Mouse (Mus musculus) gastrocnemius, postnatal 36 days (tissue): ENCODE data around the gene Fam193a. TPM values are rescaled to one million over a fixed set of nuclear protein-coding genes. Genes with fewer than 3 reads are reported as not detected.

ENCODE experiments used
- total RNA-seq, 2 experiments: library from RNA; stranded (reverse); gene quantifications; 2 replicates each; pipeline ENCODE4 v1.2.3; 2021

Gene Fam193a
- total RNA-seq, 2 experiments from 2014 or later = 12.3 to 13.4 TPM

Other genes starting within 250 kb of the Fam193a start
- 1 to 10 TPM in 1 of 2 experiments, under 1 TPM in 1; 0.59 to 1.6 TPM for gene Poln, start 200.5 kb upstream of the Fam193a start, total RNA-seq
- gene Haus3, start 200.4 kb upstream of the Fam193a start, total RNA-seq = 1 to 10 TPM; 2.7 to 3.6 TPM
- 10 to 100 TPM; 28.2 to 31.1 TPM for gene Mxd4, start 182.2 kb upstream of the Fam193a start, total RNA-seq
- 1 to 10 TPM; 1.0 to 1.2 TPM for gene Zfyve28, start 81.5 kb upstream of the Fam193a start, total RNA-seq
- gene Cfap99, start 81.3 kb upstream of the Fam193a start, total RNA-seq = not detected
- gene Rnf4, start 33.6 kb upstream of the Fam193a start, total RNA-seq = 10 to 100 TPM; 16.6 to 18.4 TPM
- 1 to 10 TPM; 3.0 to 3.2 TPM for gene Tnip2, start 144.1 kb downstream of the Fam193a start, total RNA-seq
- gene Sh3bp2, start 155.9 kb downstream of the Fam193a start, total RNA-seq = 1 to 10 TPM in 1 of 2 experiments, under 1 TPM in 1; 0.82 to 1.5 TPM
- gene Add1, start 203.7 kb downstream of the Fam193a start, total RNA-seq = 10 to 100 TPM; 58.7 to 67.4 TPM